Mouse (Mus musculus) urinary bladder, adult 2 months (tissue): ENCODE results near the gene Pi16. TPM values are rescaled to one million over a fixed set of nuclear protein-coding genes. Genes with fewer than 3 reads are reported as not detected.
"Not testable (repeated sequence)": the region's sequence is repeated elsewhere in the genome, so short reads cannot be mapped to it uniquely, and the experiment has no call there.

Experiments
- DNase-seq: peaks from one replicate; pipeline ENCODE4 v3.0.0; 2022; ENCODE audit warnings: low spot score
- polyA plus RNA-seq: library from polyadenylated mRNA; depleted of rRNA; stranded (reverse); fragments of >200 nt; gene quantifications from 2 replicates; pipeline ENCODE4 v1.2.3, GENCODE M21; 2012

Pi16 gene
- polyA plus RNA-seq, 1 experiment, result 508 TPM

DNA sequence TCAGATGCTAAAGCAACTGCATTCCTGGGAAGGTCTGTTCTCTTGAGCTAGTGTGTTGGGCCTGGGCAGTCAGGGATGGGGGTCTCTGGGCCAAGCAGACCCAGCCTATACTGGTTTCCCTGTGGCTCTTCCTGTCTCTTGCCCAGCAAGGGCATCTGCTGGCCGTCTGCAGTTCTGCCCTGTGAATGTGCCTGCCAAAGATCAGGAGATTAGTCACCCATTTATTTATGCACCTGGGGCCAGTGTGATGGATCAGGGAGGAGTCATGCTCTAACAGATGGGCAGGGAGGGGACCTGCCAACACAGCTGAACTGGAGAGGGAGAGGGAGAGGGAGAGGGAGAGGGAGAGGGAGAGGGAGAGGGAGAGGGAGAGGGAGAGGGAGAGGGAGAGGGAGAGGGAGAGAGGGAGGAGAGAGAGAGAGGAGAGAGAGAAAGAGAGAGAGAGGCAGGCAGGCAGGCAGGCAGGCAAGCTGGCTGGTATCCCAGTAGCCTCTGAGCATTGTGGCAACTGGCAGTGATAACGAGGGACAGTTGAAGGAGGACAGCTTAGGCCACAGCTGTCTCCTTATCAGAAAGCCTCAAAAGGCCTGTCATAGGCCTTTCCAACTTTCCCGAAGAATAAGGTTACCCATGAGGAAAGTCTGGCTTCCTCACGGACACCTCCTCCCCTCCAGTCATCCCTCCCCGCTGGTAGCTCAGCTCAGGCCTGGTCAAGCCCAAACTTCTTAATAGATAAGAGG, 13.4 kb downstream of the Pi16 start:
- peak; percentile 22 for DNase-seq

DNA sequence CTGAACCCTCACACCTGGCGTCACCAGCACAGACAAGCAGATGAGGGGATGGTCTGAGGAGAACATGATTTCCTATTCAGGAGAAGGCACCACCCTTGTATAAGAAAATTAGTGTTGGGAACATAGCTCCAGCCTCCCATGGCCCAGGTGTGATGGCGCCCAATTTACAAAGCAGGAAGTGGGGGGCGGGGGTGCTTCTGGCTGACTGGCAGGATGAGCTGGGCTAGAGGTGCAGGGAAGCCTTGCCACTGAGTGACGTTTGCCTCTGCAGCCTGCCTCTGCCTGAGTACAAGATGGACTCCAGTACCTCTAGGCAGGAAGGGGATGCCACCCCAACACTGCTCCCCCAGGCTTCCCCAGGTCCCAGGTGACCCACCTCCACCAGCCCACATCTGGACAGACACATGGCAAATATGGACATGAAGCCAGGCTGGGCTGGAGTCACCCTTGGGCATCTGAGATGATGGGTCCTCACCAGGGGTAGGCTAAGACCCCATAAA, 14.8 kb downstream of the Pi16 start:
- DNase-seq, result peak; percentile 21

DNA sequence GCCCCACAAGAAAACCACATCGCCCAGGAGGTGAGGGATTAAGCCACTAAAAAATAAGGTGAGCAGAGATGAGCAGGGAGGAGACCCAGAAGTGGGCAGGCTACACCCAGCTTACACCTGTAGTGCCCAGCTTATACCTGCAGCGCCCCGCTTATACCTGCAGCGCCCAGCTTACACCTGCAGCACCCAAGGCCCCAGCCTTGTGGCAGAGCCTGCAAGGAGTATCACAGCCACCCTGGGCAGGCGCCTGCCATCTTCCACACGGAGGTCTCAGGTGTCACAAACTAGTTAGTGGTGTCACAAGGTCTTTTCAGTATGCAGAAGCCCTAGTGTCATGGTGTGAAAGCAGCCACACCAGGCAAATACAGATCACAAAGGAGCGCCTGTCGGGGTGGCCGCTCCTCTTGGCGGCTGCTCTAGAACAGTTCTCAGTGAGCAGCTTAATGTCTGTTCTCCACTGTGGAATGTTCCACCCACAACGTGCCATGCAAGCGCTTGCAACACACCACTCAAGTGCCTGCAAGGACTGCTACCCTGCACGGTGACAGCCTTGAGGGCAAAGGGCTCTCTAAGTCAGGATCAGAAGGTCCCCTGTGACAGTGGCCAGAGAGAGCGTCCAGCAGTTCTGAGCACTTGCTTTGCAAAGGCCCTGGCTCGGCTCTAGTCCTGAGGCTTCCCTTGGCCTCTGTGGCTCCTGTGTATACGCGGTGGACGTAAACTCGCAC, 18.9 kb downstream of the Pi16 start:
- peak; percentile 18 for DNase-seq

DNA sequence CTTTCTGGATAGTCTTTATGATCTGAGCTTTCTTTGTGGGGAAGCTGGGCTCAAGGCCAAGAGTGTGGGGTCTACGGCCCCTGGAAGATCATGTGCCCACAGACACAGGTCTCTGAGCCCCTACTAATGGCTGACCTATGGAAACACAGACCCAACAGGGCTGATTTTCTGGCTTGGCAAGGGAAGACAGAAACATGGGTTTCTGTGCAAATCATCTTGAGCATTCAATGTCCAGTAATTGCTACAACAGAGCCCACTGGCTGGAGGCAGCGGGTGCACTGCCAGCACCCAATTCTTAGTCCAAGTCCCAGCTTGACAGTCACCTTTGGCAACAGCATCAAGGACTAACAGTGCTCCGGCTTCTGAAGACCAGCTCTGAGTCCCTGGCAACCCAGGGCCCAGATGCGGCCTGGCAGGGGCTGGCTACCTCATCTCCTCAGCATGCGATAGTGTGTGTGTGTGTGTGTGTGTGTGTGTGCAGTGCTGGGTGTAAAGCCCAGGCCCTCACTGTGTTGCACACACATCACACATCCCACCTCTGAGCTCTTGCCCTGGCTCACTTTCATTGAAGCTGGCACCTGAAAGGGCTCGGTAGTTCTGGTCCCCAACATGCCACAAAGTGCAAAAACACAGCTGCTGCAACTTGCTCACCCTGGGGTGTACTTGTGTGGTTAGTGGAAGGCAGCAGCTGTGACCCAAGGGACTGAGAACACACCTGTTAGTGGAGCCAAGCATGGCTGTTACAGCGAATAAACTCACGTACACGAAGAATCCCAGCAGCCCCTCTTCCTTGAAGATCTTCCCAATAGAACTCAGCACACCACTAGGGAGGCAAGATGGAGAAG, 20.7 kb downstream of the Pi16 start:
- DNase-seq, result peak; percentile 18

- no peak for DNase-seq
These were observed 21.8 kb downstream of the Pi16 start for GRCm38 (mm10) chr17:29339170-29339768.

DNA sequence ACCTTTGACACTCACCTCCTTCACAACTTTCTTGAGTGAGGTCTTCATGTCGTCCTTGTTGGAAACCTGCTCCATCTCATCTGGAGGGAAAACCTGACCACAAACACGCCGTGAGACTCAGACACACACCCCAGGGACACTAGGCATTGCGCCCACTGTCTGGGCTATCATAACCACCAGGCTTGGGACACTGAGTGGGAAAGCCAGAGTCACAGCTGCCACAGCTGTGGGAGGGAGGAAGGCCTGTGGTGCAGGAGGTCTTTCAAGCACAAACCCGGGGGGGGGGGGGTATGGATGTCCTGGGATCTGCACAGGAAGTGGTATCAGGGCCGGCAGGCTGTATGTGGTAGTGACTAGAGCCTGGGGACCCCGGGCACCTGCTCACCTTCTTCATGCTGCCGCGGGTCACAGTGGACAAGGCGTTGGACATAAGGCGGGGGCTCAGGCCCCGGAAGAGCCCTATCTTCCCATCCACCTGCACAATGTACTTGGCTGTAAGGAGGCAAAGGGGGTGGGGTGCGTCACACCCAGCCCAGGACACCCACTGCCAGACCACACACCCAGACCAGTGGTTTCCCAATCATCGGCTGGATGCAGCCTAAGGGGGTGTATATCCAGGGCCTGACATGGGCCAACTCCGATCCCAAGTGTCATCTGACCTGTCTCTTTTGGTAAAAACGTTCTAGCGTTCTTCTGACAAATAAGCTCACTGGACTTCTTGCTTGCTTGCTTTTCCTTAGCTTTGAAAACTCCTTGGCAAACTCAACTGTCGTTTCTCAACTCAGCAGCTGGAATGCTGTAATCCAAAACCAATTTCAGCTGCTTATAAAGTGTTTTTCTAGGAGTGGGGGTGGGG, 23.2 kb downstream of the Pi16 start:
- DNase-seq, result no peak

- no peak for DNase-seq
These were observed 24.1 kb downstream of the Pi16 start for GRCm38 (mm10) chr17:29341591-29342003.

DNA sequence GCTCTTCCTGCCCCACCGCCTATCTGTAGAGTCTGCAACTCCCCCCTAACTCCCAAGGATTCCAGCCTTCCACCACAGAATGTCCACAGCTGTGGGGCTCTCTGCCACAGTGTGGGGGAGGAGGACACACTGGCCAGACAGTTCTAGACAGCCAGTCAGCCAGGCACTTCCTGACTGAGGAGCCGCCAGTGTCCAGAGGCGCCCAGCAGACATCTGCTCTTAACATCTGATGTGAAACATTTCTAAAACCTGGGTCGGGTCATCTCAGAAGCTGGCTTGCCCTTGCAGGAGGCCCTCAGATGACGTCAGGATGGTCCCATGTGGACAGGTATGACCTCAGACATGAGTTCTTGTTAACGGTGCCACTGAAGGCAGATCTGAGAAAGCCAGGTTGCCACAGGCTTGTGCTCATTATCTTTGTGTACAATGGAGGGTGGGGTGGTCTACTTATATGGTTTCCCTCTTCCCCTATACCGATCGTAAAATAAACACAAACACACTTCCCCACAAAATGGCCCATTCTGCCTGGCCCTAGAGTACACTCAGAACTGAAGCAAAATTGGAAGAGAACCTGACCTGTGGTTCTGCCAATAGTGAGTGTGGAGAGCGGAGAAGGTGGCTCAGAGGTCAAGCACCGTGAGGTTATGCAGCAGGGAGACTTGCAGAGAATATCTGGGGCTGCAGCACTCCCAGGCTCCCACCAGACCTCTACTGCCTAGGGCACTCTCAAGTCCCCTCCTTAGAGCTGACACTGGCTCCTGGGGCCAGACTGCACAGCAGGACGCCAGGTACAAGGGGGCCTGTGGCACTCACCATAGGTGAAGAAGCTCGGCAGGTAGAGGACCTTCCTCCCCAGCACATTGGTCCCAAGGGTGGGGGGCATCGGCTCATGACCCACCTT, 24.8 kb downstream of the Pi16 start:
- no peak for DNase-seq

GRCm38 (mm10) chr17:29343241-29343640, 25.8 kb downstream of the Pi16 start:
- DNase-seq, result no peak

GRCm38 (mm10) chr17:29345272-29345671, 27.8 kb downstream of the Pi16 start:
- DNase-seq, result no peak

DNA sequence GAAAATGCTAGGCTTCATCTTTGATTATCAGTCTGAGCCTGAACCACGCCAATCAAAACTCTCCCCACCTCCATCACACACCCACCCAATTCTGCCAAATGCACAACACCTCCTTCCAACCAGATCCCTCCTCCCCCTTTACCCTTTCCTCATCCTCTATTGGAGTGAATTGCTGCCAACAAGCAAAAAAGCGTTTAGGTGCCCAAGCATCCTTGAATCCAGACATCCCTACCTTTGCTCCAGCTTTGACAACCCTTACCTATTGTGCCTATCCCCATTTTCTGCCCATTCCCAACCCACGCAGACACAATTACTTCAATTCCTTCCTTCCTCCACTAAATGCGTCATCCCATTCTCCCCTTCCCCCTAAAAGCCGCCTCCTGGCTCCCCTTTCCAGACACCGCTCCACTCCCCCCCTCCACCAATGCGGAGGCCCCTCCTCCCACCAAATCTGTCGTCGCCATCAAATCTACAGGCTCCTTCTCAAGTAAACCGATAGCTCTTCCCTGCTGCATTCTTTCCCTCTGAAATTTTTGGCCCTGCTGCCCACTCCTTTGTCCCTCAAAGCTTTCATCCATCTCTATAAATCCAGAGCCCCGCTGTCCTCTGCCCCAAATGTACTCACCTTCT, 29.1 kb downstream of the Pi16 start:
- no peak for DNase-seq

DNA sequence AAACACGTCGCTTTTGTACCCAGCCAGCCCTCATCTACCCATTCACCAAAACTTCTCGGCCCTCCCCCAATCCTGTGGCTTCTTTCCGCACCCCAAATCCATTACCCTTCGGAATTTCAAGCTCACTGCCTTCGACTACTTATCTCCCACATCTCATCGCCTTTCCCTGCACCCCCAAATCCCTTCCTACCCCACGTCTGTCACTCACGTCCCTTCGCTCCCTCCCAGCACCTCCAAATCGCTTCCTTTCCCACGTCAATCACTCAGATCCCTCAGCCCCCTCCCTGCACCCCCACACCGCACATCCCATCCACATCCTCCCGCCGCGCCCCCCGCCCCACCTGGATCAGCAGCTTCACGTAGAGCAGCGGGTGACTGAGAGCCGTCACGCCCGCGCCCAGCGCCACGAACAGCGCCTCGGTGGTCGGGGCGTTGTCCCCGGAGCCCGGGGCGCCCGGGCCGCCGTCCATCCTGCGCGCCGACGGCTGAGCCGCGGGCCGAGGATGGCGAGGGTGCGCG, 29.7 kb downstream of the Pi16 start:
- DNase-seq, result no peak

- peak; percentile 98 for DNase-seq
These were observed 30.3 kb downstream of the Pi16 start, which contains the start of gene Mtch1 for GRCm38 (mm10) chr17:29347645-29348256. Gene Mtch1, minus strand, starts transcription at chr17:29347934.

DNA sequence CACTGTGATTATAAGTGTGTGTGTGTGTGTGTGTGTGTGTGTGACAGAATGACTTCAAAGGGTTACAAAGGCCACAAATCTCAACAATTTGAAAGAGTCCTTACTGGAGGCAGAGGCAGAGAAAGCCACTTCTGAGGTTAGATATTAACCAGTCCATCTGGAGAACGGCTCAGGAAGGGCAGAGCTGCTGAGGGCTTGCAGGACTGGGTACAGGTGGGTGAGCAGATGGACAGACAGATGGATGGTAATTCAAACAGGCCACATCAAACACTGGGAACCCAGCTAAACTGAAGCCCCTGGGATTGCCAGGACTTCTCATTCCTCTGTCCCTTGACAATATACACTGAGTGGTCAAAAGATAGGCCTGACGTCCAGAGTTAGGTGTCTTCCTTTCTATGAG, 31.5 kb downstream of the Pi16 start:
- no peak for DNase-seq

DNA sequence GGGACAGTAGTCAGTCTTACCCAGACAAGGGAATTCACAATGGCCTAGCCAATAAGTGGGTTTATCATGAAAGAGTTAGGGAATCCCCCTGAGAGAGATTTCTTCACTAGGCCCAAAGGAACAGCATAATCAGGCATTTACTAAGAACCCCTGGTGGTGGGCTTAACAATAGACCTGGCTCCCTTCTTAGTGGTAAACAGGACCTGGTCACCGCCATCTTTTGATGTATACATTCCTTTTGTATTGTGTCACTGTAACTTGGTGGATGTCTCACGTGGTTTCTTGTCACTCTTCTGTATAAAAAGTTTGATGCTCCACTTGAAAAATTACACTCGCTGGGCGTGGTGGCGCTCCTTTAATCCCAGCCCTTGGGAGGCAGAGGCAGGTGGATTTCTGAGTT, 33.6 kb downstream of the Pi16 start:
- DNase-seq, result not testable (repeated sequence)

GRCm38 (mm10) chr17:29355461-29355840, 38.0 kb downstream of the Pi16 start:
- DNase-seq, result no peak

GRCm38 (mm10) chr17:29355841-29356478, 38.5 kb downstream of the Pi16 start:
- no peak for DNase-seq

DNA sequence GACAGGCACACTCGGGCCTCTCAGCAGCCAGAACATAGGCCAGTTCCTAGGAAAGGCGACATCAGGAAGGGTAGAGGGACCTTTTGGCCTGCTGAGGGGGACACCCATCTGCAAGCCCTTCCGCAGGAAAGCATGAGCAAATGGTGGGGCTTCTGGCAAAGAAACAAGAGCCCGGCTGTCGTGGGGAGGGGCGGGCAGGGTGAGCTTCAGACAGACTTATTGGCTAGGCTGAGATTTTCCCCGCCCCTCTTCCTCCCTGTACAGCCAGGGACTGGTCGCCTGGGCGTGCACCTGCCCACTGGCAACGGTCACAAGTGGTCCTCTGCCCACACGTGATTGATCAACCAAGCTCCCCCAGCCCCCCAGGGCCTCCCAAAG, 39.0 kb downstream of the Pi16 start:
- no peak for DNase-seq
